Mouse (Mus musculus) CH12.LX (cell line): ENCODE data around the gene Gprin2. TPM values are rescaled to one million over a fixed set of nuclear protein-coding genes. Genes with fewer than 3 reads are reported as not detected.

Experiments
- DNase-seq: peaks from one replicate; pipeline ENCODE4 v3.0.0-alpha.2; 2013; ENCODE audit errors: extremely low read depth
- H3K27ac ChIP-seq: 2 replicates; pipeline ENCODE4 v1.5.1; 2012; ENCODE audit warnings: low read depth, mild to moderate bottlenecking, control low read depth, moderate library complexity; ENCODE audit not compliant: insufficient read depth
- H3K27me3 ChIP-seq: replicated peaks from 2 replicates; pipeline ENCODE3; 2012; ENCODE audit warnings: inconsistent platforms
- H3K36me3 ChIP-seq, 2 experiments: replicated peaks in 1 of 2; 2 replicates each; pipeline versions ENCODE3 to v1.6.1; 2012; ENCODE audit warnings: inconsistent platforms in 1 of 2, low read length in 1 of 2, mild to moderate bottlenecking in 1 of 2, mixed read lengths in 1 of 2, moderate library complexity in 1 of 2; ENCODE audit not compliant: control insufficient read depth in 1 of 2, insufficient read depth in 1 of 2
- H3K4me1 ChIP-seq, 2 experiments: 2 replicates each; pipeline ENCODE4 v1.6.1; 2012; ENCODE audit warnings: inconsistent platforms in 1 of 2, moderate library complexity in 1 of 2; ENCODE audit not compliant: insufficient read depth in 2 of 2, control insufficient read depth in 1 of 2
- H3K4me2 ChIP-seq: 2 replicates; pipeline ENCODE4 v1.6.1; 2012; ENCODE audit warnings: low read depth, mild to moderate bottlenecking, control low read depth; ENCODE audit not compliant: poor library complexity, insufficient read depth, severe bottlenecking
- H3K4me3 ChIP-seq, 3 experiments: fragments of 150-350 bp in 1 of 3; sonication (generic) in 1 of 3; replicated peaks in 1 of 3; 2 replicates each; pipeline versions ENCODE3 to v1.5.1; 2011 to 2012; ENCODE audit warnings: low read depth in 2 of 3, low read length in 2 of 3, mild to moderate bottlenecking in 2 of 3, moderate library complexity in 2 of 3, control low read depth in 1 of 3, improper control_type of control experiment in 1 of 3, inconsistent platforms in 1 of 3, mixed read lengths in 1 of 3; ENCODE audit not compliant: poor library complexity in 1 of 3
- H3K79me2 ChIP-seq: replicated peaks from 2 replicates; pipeline ENCODE4 v1.6.1; 2012; ENCODE audit warnings: mild to moderate bottlenecking, moderate library complexity; ENCODE audit not compliant: control insufficient read depth, poor library complexity, insufficient read depth, severe bottlenecking; ENCODE audit errors: extremely low read depth
- H3K9ac ChIP-seq: 2 replicates; pipeline ENCODE4 v1.6.1; 2012; ENCODE audit warnings: low read depth, mild to moderate bottlenecking, control low read depth, moderate library complexity; ENCODE audit not compliant: insufficient read depth
- H3K9me3 ChIP-seq: replicated peaks from 2 replicates; pipeline ENCODE3; 2012; ENCODE audit warnings: low read length, inconsistent platforms, mixed read lengths
- BHLHE40 ChIP-seq: IDR thresholded peaks from 2 replicates; pipeline ENCODE4 v1.6.1; 2011; ENCODE audit warnings: mild to moderate bottlenecking, low read depth, low read length, improper control_type of control experiment
- CTCF ChIP-seq, 2 experiments: IDR thresholded peaks in 1 of 2; conservative IDR thresholded peaks in 1 of 2; 2 replicates each; pipeline ENCODE4 v1.5.1; 2011 to 2012; ENCODE audit warnings: low read depth in 2 of 2, low read length in 2 of 2, improper control_type of control experiment in 1 of 2, inconsistent platforms in 1 of 2, mild to moderate bottlenecking in 1 of 2, moderate library complexity in 1 of 2
- ELF1 ChIP-seq: IDR thresholded peaks from 2 replicates; pipeline ENCODE4 v1.6.1; 2014; ENCODE audit warnings: low read depth, mild to moderate bottlenecking, inconsistent platforms, low read length, improper control_type of control experiment
- EP300 ChIP-seq: IDR thresholded peaks from 2 replicates; pipeline ENCODE4 v1.6.1; 2011; ENCODE audit warnings: low read length, improper control_type of control experiment
- IRF4 ChIP-seq: IDR thresholded peaks from 2 replicates; pipeline ENCODE4 v1.6.1; 2014; ENCODE audit warnings: low read depth, mild to moderate bottlenecking, inconsistent platforms, low read length, improper control_type of control experiment
- JUND ChIP-seq: conservative IDR thresholded peaks from 2 replicates; pipeline ENCODE4 v1.6.1; 2011; ENCODE audit warnings: low read depth, low read length, improper control_type of control experiment
- MAX ChIP-seq: IDR thresholded peaks from 2 replicates; pipeline ENCODE4 v1.6.1; 2011; ENCODE audit warnings: low read length, improper control_type of control experiment
- MAZ ChIP-seq: IDR thresholded peaks from 2 replicates; pipeline ENCODE4 v1.6.1; 2012; ENCODE audit warnings: low read depth, mild to moderate bottlenecking, inconsistent platforms, low read length, improper control_type of control experiment, moderate library complexity
- MEF2A ChIP-seq: IDR thresholded peaks from 2 replicates; pipeline ENCODE4 v1.6.1; 2014; ENCODE audit warnings: low read depth, mild to moderate bottlenecking, inconsistent platforms, low read length, improper control_type of control experiment, borderline replicate concordance
- NRF1 ChIP-seq: IDR thresholded peaks from 2 replicates; pipeline ENCODE4 v1.6.1; 2014; ENCODE audit warnings: low read depth, mild to moderate bottlenecking, inconsistent platforms, low read length, improper control_type of control experiment, moderate library complexity
- PAX5 ChIP-seq: IDR thresholded peaks from 2 replicates; pipeline ENCODE4 v1.6.1; 2012; ENCODE audit warnings: low read length, inconsistent platforms, mixed read lengths
- RAD21 ChIP-seq: IDR thresholded peaks from 2 replicates; pipeline ENCODE4 v1.6.1; 2011; ENCODE audit warnings: low read depth, mild to moderate bottlenecking, low read length, improper control_type of control experiment, moderate library complexity
- SMC3 ChIP-seq: IDR thresholded peaks from 2 replicates; pipeline ENCODE4 v1.6.1; 2011; ENCODE audit warnings: low read depth, low read length, improper control_type of control experiment
- TCF12 ChIP-seq: IDR thresholded peaks from 2 replicates; pipeline ENCODE4 v1.6.1; 2014; ENCODE audit warnings: low read depth, mild to moderate bottlenecking, inconsistent platforms, low read length, improper control_type of control experiment
- USF2 ChIP-seq: conservative IDR thresholded peaks from 2 replicates; pipeline ENCODE4 v1.6.1; 2011; ENCODE audit warnings: low read depth, low read length, improper control_type of control experiment
- ZC3H11A ChIP-seq: IDR thresholded peaks from 2 replicates; pipeline ENCODE4 v1.6.1; 2012; ENCODE audit warnings: low read depth, mild to moderate bottlenecking, inconsistent platforms, low read length, improper control_type of control experiment
- ZKSCAN1 ChIP-seq: IDR thresholded peaks from 2 replicates; pipeline ENCODE4 v1.6.1; 2012; ENCODE audit warnings: low read depth, inconsistent platforms, low read length, improper control_type of control experiment, borderline replicate concordance
- dilution Hi-C: fragments of 300-500 bp; cut with MboI; formaldehyde crosslinking; loops from 2 replicates; pipeline ENCODE4 v1.14.3; 2020; ENCODE audit warnings: low sequenced_read_pairs; ENCODE audit not compliant: extremely low pct_unique_long_range_greater_than_20kb, extremely low pct_ligation_motif_present
- in situ Hi-C: fragments of 300-500 bp; cut with MboI; formaldehyde crosslinking; loops from 3 replicates; pipeline ENCODE4 v1.14.3; 2019; ENCODE audit warnings: low sequenced_read_pairs, low pct_ligation_motif_present, low pct_unique_long_range_greater_than_20kb, mixed read lengths
- polyA plus RNA-seq: library from polyadenylated mRNA; unstranded; fragments of >175 nt; gene quantifications from 2 replicates; pipeline ENCODE4 v1.2.1, GENCODE M21; 2012; ENCODE audit warnings: low read depth; ENCODE audit not compliant: insufficient read length
- total RNA-seq, 2 experiments: library from RNA; depleted of rRNA; stranded (reverse); fragments of 300-350 nt in 1 of 2; fragments of >200 nt in 1 of 2; gene quantifications; 2 replicates each; pipeline ENCODE4 v1.2.3; 2012 to 2014

The Gprin2 gene
- total and polyA plus RNA-seq, 3 experiments: 0.04 to 0.21 (median 0.16) TPM

DNA sequence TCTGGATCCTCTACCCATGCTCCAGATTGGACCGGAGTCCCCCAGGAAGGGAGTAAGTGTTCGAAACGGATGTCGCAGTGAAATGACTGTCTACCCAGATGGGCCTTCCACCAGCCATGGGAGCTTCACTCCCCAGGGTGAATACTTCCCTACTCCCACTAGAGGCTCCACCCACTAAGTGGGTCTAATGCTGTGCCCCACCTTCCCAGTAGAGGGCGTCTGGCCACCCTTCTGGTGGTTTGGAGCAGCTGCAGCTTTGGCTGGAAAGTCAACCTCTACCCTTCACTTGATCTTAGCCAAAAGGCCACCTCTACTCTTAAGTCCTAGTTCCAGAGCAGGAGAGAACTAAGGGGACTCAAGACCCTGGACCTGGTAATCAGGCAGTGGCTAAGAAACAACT, 12.8 kb downstream of the Gprin2 start:
- peak; percentile 78 for DNase-seq
- in situ Hi-C loops: no loop called here

DNA sequence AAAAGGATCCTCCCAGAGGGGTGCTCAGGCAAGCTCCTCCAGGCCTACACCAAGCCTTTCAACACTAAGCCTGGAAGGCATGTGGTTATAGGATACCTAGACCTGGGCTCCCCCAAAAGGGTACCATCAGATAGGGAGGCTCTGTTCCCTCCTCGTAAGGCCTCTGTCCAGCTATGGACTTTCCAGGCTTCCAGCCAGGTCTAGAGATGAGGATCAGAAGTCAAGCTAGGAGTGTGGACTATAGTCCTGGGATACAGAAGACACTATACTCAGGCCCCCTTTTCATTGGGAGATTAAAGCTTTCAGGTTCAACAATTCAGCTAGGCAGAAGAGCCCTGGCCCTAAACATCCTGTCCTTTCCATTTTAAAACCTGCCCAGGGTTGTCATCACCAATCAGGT, 18.4 kb downstream of the Gprin2 start:
- dilution Hi-C loops: no loop called here
- peaks cover 7% of the 10 kb centered on the region for H3K9me3 ChIP-seq
- TF ChIP-seq NRF1: no peak
- TF ChIP-seq PAX5: no peak
- TF ChIP-seq MAX: no peak
- TF ChIP-seq ZKSCAN1: no peak
- no peak for TF ChIP-seq ELF1
- TF ChIP-seq, all 38 proteins: peak for 0
- in situ Hi-C loops: no loop called here
- no peak overlapping the region for H3K27ac ChIP-seq
- H3K36me3 ChIP-seq: no peaks in the 10 kb centered on the region
- no peaks in the 10 kb centered on the region for H3K27me3 ChIP-seq
- DNase-seq: no peak
- H3K79me2 ChIP-seq: no peaks in the 10 kb centered on the region
- H3K9ac ChIP-seq: no peak overlapping the region
- 0 out of 4 replicates have a peak, but pooled peaks cover 0 to under 1% of the 10 kb centered on the region in 2 experiments for H3K4me1 ChIP-seq
- no peak overlapping the region for H3K4me2 ChIP-seq
- no peak overlapping the region for H3K4me3 ChIP-seq

More for the DNA sequence above, 12.8 kb downstream of the Gprin2 start:
- no peak overlapping the region for H3K4me3 ChIP-seq
- no peaks in the 10 kb centered on the region for H3K79me2 ChIP-seq
- no peak overlapping the region for H3K9ac ChIP-seq
- H3K36me3 ChIP-seq: no peaks in the 10 kb centered on the region
- no peaks in the 10 kb centered on the region for H3K27me3 ChIP-seq
- no peaks in the 10 kb centered on the region for H3K9me3 ChIP-seq
- peaks cover 12 to 51% of the 10 kb centered on the region in 2 experiments for H3K4me1 ChIP-seq
- dilution Hi-C loops: no loop called here
- no peak overlapping the region for H3K4me2 ChIP-seq
- TF ChIP-seq USF2: no peak
- TF ChIP-seq EP300: no peak
- peak; percentile 89 for TF ChIP-seq SMC3
- 0 out of 2 replicates have a peak, but pooled peaks have one; percentile 39 for TF ChIP-seq TCF12
- TF ChIP-seq CTCF (conservative IDR thresholded peaks at IDR 0.05 in 1 of 2, IDR thresholded peaks at IDR 0.05 in 1 of 2; ENCODE audit: low read depth in 2 of 2, low read length in 2 of 2): peak; percentile 74 to 96
- 0 out of 2 replicates have a peak, but pooled peaks have one; percentile 42 for TF ChIP-seq MAZ
- peak; percentile 42; the same call in 1 of the 2 replicates for TF ChIP-seq ELF1
- peak; percentile 49; the same call in 1 of the 2 replicates for TF ChIP-seq IRF4
- peak; percentile 35; the same call in 1 of the 2 replicates for TF ChIP-seq MEF2A
- TF ChIP-seq ZC3H11A: peak; percentile 35
- TF ChIP-seq RAD21: peak; percentile 72
- no peak for TF ChIP-seq BHLHE40
- 0 out of 2 replicates have a peak, but pooled peaks have one; percentile 15 for TF ChIP-seq JUND
- no peak overlapping the region for H3K27ac ChIP-seq
